Mouse (Mus musculus): ENCODE measurements at regions not wholly inside any gene's neighbourhood (a gene's known extent, or its start where the extent isn't known, plus 50 kb on each side); places are given as distances from the start of the nearest gene placed in this dataset.

DNA sequence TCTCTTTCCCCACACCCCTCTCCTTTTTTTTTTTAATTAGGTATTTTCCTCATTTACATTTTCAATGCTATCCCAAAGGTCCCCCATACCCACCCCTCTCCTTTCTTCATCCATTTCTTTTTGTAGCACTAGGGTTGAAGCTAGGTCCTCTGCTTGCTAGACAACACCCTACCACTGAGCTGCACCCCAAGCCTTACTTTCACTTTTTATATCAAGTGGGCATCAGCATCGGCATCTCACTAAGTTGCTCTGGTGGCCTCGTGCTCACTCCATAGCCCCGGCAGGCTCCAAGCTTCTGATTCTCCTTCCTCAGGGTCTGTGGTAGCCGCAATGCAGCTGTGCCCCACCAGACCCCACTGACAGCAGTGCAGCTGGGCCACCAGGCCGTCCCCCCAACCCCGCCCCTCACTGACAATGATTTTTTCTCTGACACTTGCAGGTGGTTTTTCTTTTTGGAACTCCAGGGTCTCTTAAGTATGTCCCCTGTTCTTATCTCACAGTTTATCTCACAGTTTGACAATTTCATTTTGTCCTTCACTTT is 77.5 kb downstream of the Nufip1 start:
- no peaks in the 10 kb centered on the region for H3K27me3 ChIP-seq (replicated peaks)
- ATAC-seq (ENCODE audit: insufficient number of reproducible peaks, low FRiP score), result no peak
- H3K9ac ChIP-seq, result no peak overlapping the region
- H3K4me1 ChIP-seq (replicated peaks), result peaks cover 10% of the 10 kb centered on the region
- no peaks in the 10 kb centered on the region for H3K36me3 ChIP-seq
- H3K4me2 ChIP-seq, result no peak overlapping the region
- 75% methylated on average over 6 of the region's 6 CpGs for WGBS
- H3K9me3 ChIP-seq (replicated peaks), result no peaks in the 10 kb centered on the region
- no peak overlapping the region for H3K27ac ChIP-seq (ENCODE audit: poor library complexity, severe bottlenecking)
- no peak overlapping the region for H3K4me3 ChIP-seq

GRCm38 (mm10) chr14:76195324-76195723 is 84.6 kb downstream of the Nufip1 start:
- Histone ChIP-seq H3K27ac (ENCODE audit: poor library complexity, severe bottlenecking) (no peak overlapping the region), H3K4me3 (no peak overlapping the region), H3K9me3 (replicated peaks) (no peaks in the 10 kb centered on the region), H3K27me3 (replicated peaks) (no peaks in the 10 kb centered on the region), H3K4me1 (replicated peaks) (peaks cover 17% of the 10 kb centered on the region), H3K36me3 (no peaks in the 10 kb centered on the region), H3K4me2 (no peak overlapping the region), H3K9ac (no peak overlapping the region)
- ATAC-seq (ENCODE audit: insufficient number of reproducible peaks, low FRiP score), result no peak
- 80% methylated on average over 10 of the region's 10 CpGs for WGBS

- Histone ChIP-seq H3K9me3 (replicated peaks) (no peaks in the 10 kb centered on the region), H3K4me3 (no peak overlapping the region), H3K9ac (no peak overlapping the region), H3K4me1 (replicated peaks) (peaks cover 17% of the 10 kb centered on the region), H3K36me3 (no peaks in the 10 kb centered on the region), H3K4me2 (no peak overlapping the region), H3K27me3 (replicated peaks) (no peaks in the 10 kb centered on the region), H3K27ac (ENCODE audit: poor library complexity, severe bottlenecking) (no peak overlapping the region)
- WGBS, result 57% methylated on average over 2 of the region's 2 CpGs
- ATAC-seq (ENCODE audit: insufficient number of reproducible peaks, low FRiP score), result peak; percentile 62
Observed at GRCm38 (mm10) chr14:76197357-76197756, 86.7 kb downstream of the Nufip1 start.

DNA sequence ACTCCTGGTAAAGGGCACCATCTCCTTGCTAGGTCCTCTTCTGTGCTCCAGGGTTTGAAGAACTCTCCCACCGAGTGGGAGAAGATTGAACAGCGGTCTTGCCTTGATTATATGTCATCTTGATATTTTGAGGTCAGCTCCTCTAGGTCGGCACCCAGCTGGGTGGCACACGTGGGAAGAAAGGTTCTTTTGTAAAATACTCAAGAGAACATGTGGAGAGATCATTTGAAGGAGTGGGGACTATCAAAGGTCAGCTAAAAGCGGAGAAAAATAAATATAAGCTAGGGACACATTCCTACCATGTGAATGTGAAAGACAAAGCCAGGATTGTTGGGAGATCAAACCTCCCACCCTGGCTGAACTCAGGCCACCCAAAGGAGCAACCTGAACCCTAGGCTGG is 87.7 kb downstream of the Nufip1 start:
- Histone ChIP-seq H3K4me1 (replicated peaks) (peaks cover 17% of the 10 kb centered on the region), H3K9ac (no peak overlapping the region), H3K4me2 (no peak overlapping the region), H3K27ac (ENCODE audit: poor library complexity, severe bottlenecking) (no peak overlapping the region), H3K27me3 (replicated peaks) (no peaks in the 10 kb centered on the region), H3K4me3 (no peak overlapping the region), H3K36me3 (no peaks in the 10 kb centered on the region), H3K9me3 (replicated peaks) (no peaks in the 10 kb centered on the region)
- no peak for ATAC-seq (ENCODE audit: insufficient number of reproducible peaks, low FRiP score)
- 57% methylated on average over 5 of the region's 5 CpGs for WGBS

- Histone ChIP-seq H3K4me1 (replicated peaks) (peaks cover 5% of the 10 kb centered on the region; the same call in 1 of the 2 replicates), H3K36me3 (no peaks in the 10 kb centered on the region), H3K4me3 (no peak overlapping the region), H3K27me3 (replicated peaks) (no peaks in the 10 kb centered on the region), H3K27ac (ENCODE audit: poor library complexity, severe bottlenecking) (no peak overlapping the region), H3K9ac (no peak overlapping the region), H3K9me3 (replicated peaks) (no peaks in the 10 kb centered on the region), H3K4me2 (no peak overlapping the region)
- 86% methylated on average over 4 of the region's 4 CpGs for WGBS
- no peak for ATAC-seq (ENCODE audit: insufficient number of reproducible peaks, low FRiP score)
Observed at GRCm38 (mm10) chr14:76202595-76202994, 91.9 kb downstream of the Nufip1 start.

DNA sequence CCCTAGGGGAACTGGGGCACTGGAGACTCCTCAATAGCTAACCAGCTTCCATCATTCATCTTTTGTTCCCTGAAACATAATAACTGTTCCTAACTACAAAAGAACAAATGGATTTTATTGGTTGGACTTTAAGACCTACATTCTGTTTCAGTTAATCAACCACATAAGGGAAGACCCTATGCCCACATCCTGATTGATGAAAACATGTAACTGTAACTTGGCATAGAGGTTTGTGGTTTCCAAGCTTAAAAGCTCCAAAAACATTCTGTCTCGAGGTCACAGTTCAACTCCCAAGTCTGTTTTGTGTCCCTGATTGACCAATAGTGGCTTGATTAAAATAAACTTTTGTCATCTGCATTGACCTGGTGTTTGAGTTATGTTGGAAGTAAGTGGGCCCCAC is 92.4 kb downstream of the Nufip1 start:
- ATAC-seq (ENCODE audit: insufficient number of reproducible peaks, low FRiP score), result no peak
- Histone ChIP-seq H3K36me3 (no peaks in the 10 kb centered on the region), H3K9ac (no peak overlapping the region), H3K4me2 (no peak overlapping the region), H3K9me3 (replicated peaks) (no peaks in the 10 kb centered on the region), H3K4me3 (no peak overlapping the region), H3K4me1 (replicated peaks) (peaks cover 5% of the 10 kb centered on the region; the same call in 1 of the 2 replicates), H3K27ac (ENCODE audit: poor library complexity, severe bottlenecking) (no peak overlapping the region), H3K27me3 (replicated peaks) (no peaks in the 10 kb centered on the region)
- whole genome bisulfite sequencing, result 49% methylated on average over 1 of the region's 1 CpGs

- WGBS, result 69% methylated on average over 12 of the region's 12 CpGs
- no peak for ATAC-seq (ENCODE audit: insufficient number of reproducible peaks, low FRiP score)
- no peaks in the 10 kb centered on the region for H3K27me3 ChIP-seq (replicated peaks)
- H3K9ac ChIP-seq, result no peak overlapping the region
- no peaks in the 10 kb centered on the region for H3K4me1 ChIP-seq (replicated peaks)
- no peak overlapping the region for H3K4me2 ChIP-seq
- no peaks in the 10 kb centered on the region for H3K36me3 ChIP-seq
- peaks cover 11% of the 10 kb centered on the region; the same call in 1 of the 2 replicates for H3K9me3 ChIP-seq (replicated peaks)
- H3K27ac ChIP-seq (ENCODE audit: poor library complexity, severe bottlenecking), result no peak overlapping the region
- no peak overlapping the region for H3K4me3 ChIP-seq
Observed at GRCm38 (mm10) chr14:76216446-76217177, 105.9 kb downstream of the Nufip1 start.

DNA sequence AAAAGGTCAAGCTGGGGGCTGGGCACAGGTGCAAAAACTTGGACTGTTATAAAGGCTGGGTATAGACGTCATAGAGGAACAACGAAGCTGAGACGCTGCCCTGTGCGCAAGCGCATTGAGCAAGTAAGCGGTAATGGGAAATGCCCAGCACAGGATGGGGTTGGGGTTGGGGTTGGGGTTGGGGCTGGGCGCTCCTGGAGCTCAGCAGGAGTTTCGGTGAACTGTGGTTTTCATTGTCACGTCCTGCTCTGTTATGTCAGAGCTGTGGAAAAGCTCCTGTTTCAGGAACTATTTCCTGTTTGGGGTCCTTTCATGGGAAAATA is 106.4 kb downstream of the Nufip1 start:
- Histone ChIP-seq H3K36me3 (no peaks in the 10 kb centered on the region), H3K9ac (no peak overlapping the region), H3K27me3 (replicated peaks) (no peaks in the 10 kb centered on the region), H3K9me3 (replicated peaks) (peaks cover 11% of the 10 kb centered on the region; the same call in 1 of the 2 replicates), H3K4me1 (replicated peaks) (no peaks in the 10 kb centered on the region; the same call in 1 of the 2 replicates), H3K27ac (ENCODE audit: poor library complexity, severe bottlenecking) (no peak overlapping the region), H3K4me2 (no peak overlapping the region), H3K4me3 (no peak overlapping the region)
- ATAC-seq (ENCODE audit: insufficient number of reproducible peaks, low FRiP score), result no peak
- WGBS, result 76% methylated on average over 9 of the region's 9 CpGs

DNA sequence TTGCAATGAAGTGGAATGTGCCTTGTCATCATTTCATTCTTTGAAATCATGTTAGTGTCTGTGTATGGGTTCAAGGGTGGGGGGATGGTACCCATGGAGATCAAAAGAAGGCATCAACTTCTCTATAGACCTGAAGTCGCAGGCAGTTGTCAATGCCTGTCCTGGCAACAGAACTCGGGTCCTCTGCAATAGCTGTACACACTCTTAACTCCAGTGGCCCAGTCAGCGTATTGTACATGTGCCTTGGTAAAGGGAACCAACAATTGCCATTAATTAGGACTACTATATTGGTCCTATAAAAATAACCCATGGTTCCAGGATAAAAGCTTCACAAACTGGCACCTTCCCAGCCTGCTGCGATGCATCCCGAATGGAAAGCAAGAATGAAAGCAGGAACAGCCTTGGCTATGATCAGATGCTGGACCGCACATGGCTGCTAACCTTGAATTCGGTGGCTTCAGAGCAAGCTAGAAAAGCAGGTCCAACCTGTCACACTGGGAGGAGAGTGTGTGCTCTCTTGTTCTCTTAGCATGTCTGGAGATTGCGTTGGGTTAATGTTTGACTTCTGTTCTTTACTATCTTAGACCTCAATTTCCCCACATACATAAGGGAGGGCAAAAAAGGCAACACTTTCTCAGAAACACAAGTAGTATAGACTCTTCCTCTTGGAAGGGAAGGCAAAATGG is 107.0 kb downstream of the Nufip1 start:
- Histone ChIP-seq H3K9ac (no peak overlapping the region), H3K27ac (ENCODE audit: poor library complexity, severe bottlenecking) (no peak overlapping the region), H3K4me2 (no peak overlapping the region), H3K36me3 (no peaks in the 10 kb centered on the region), H3K27me3 (replicated peaks) (no peaks in the 10 kb centered on the region), H3K9me3 (replicated peaks) (peaks cover 11% of the 10 kb centered on the region; the same call in 1 of the 2 replicates), H3K4me1 (replicated peaks) (no peaks in the 10 kb centered on the region; the same call in 1 of the 2 replicates), H3K4me3 (no peak overlapping the region)
- no peak for ATAC-seq (ENCODE audit: insufficient number of reproducible peaks, low FRiP score)
- 89% methylated on average over 8 of the region's 8 CpGs for whole genome bisulfite sequencing

DNA sequence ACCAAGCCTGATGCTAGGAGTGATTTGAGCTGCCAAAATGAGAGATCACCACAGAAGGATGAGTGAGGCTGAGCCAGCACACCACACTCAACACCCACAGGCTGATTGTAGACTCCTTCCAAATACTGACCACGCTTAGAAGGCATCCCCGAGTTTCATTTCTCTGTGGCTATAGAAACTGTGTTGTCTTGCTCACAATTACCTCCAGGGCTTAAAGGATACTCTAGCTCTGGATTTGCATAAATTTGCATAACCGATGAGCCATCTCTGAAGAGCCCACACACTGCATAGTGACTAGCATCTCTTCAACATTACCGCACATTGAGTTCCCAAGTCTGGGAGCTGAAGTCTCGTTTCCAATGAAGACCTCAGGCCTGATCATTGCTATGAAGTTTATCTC is 110.3 kb downstream of the Nufip1 start:
- Histone ChIP-seq H3K4me2 (no peak overlapping the region), H3K27me3 (replicated peaks) (no peaks in the 10 kb centered on the region), H3K9ac (no peak overlapping the region), H3K27ac (ENCODE audit: poor library complexity, severe bottlenecking) (no peak overlapping the region), H3K4me3 (no peak overlapping the region), H3K36me3 (no peaks in the 10 kb centered on the region), H3K9me3 (replicated peaks) (peaks cover 11% of the 10 kb centered on the region; the same call in 1 of the 2 replicates), H3K4me1 (replicated peaks) (peaks cover 8% of the 10 kb centered on the region; the same call in 1 of the 2 replicates)
- WGBS, result 83% methylated on average over 5 of the region's 5 CpGs
- no peak for ATAC-seq (ENCODE audit: insufficient number of reproducible peaks, low FRiP score)

- 65% methylated on average over 10 of the region's 10 CpGs for WGBS
- ATAC-seq (ENCODE audit: insufficient number of reproducible peaks, low FRiP score), result no peak
- no peak overlapping the region for H3K4me3 ChIP-seq
- H3K9me3 ChIP-seq (replicated peaks), result peaks cover 11% of the 10 kb centered on the region; the same call in 1 of the 2 replicates
- H3K4me2 ChIP-seq, result no peak overlapping the region
- peaks cover 11% of the 10 kb centered on the region for H3K4me1 ChIP-seq (replicated peaks)
- no peaks in the 10 kb centered on the region for H3K27me3 ChIP-seq (replicated peaks)
- no peak overlapping the region for H3K27ac ChIP-seq (ENCODE audit: poor library complexity, severe bottlenecking)
- H3K9ac ChIP-seq, result no peak overlapping the region
- no peaks in the 10 kb centered on the region for H3K36me3 ChIP-seq
Observed at GRCm38 (mm10) chr14:76221617-76222319, 111.1 kb downstream of the Nufip1 start.

Measured in heart, embryonic 12.5 days (tissue).